Mouse (Mus musculus) mouse embryonic stem cell (cell line): ENCODE measurements around the gene Med27.

Source experiments
- in situ Hi-C, 2 experiments: fragments of 300-500 bp; cut with MboI; formaldehyde crosslinking; loops; 1 replicate in 1 of 2; 3 replicates in 1 of 2; pipeline ENCODE4 v1.14.3; 2019 to 2020; ENCODE audit warnings: low sequenced_read_pairs in 2 of 2, low pct_unique_long_range_greater_than_20kb in 1 of 2, mixed read lengths in 1 of 2; ENCODE audit not compliant: unreplicated experiment in 1 of 2

Med27 gene

DNA sequence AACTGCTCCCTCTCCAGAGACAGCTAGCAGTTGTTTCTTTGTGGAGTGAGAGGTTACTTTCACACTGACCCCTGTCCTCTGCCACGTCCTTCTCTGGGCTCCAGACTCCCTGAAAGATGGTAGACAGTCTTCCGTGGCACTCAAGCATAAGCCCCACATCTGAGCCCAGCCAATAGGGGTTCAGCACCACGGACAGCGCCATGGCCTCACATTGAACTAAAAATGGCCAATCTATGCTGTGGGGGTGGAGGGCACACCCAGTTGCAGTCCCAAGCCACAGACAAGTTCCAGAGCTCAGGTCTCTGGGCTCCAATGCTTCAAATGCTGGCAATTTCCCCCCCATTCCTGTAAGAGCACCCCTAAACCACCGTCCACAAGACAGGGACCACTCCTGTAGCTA lies 227.0 kb downstream of the Med27 start:
- in situ Hi-C loops, result no loop called here

- in situ Hi-C loops, result no loop called here
These were observed 227.6 kb downstream of the Med27 start for GRCm38 (mm10) chr2:29574187-29574586.
